Mouse (Mus musculus) heart, adult 2 months (tissue): ENCODE results near the gene Mrc2.

Experiments used
- CTCF ChIP-seq: fragments of 200-600 bp; IDR thresholded peaks from 2 replicates; pipeline ENCODE4 v1.8.1; 2022; ENCODE audit warnings: antibody characterized with exemption, mild to moderate bottlenecking, moderate library complexity
- EP300 ChIP-seq: fragments of 200-500 bp; IDR thresholded peaks from 2 replicates; pipeline ENCODE4 v1.6.1; 2011; ENCODE audit warnings: low read depth, low read length, control low read depth; ENCODE audit not compliant: insufficient read depth
- POLR2A ChIP-seq: fragments of 200-500 bp; IDR thresholded peaks from 2 replicates; pipeline ENCODE4 v1.6.1; 2011; ENCODE audit warnings: mild to moderate bottlenecking, low read depth, low read length, control low read depth; ENCODE audit not compliant: insufficient read depth

DNA sequence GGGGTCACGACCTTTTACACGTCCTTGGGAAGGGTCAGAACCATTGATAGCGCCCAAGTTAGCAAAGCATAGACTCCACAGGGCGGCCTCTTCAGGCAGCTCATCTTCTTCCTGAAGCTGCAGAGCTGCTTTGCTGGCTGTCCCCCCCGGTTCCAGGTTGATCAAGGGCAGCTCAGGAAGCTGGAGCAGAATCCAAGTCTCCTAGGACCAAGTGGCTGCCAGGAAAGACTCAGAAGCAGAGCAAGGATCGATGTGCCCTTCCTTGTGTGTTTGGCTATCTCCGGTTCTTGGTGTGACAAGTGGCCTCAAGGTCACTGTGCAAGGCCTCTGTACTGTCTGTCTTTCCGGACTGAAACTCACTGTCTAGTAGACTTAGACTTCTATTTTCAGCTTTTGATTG, 81.4 kb downstream of the Mrc2 start:
- TF ChIP-seq POLR2A (no peak), CTCF (no peak), EP300 (no peak)
